Mouse (Mus musculus): ENCODE measurements at regions not wholly inside any gene's neighbourhood (a gene's known extent, or its start where the extent isn't known, plus 50 kb on each side); places are given as distances from the start of the nearest gene placed in this dataset.

GRCm38 (mm10) chr2:167826922-167827703 is 104.7 kb upstream of the Ptpn1 start:
- ATAC-seq (replicated peaks; ENCODE audit: low FRiP score, low TSS enrichment, poor library complexity, severe bottlenecking) = no peak

- 0 out of 2 replicates have a peak, but pooled peaks have one; percentile 31 for ATAC-seq (replicated peaks; ENCODE audit: low FRiP score, low TSS enrichment, poor library complexity, severe bottlenecking)
These were observed 108.3 kb upstream of the Ptpn1 start for GRCm38 (mm10) chr2:167823513-167823912.

- ATAC-seq (replicated peaks; ENCODE audit: low FRiP score, low TSS enrichment, poor library complexity, severe bottlenecking) = 0 out of 2 replicates have a peak, but pooled peaks have one; percentile 27
These were observed 108.8 kb upstream of the Ptpn1 start for GRCm38 (mm10) chr2:167823044-167823443.

GRCm38 (mm10) chr2:167821186-167821585 is 110.7 kb upstream of the Ptpn1 start:
- no peak for ATAC-seq (replicated peaks; ENCODE audit: low FRiP score, low TSS enrichment, poor library complexity, severe bottlenecking)

- no peak for ATAC-seq (replicated peaks; ENCODE audit: low FRiP score, low TSS enrichment, poor library complexity, severe bottlenecking)
These were observed 113.1 kb upstream of the Ptpn1 start for GRCm38 (mm10) chr2:167818799-167819198.

GRCm38 (mm10) chr2:167817030-167817429 is 114.8 kb upstream of the Ptpn1 start:
- ATAC-seq (replicated peaks; ENCODE audit: low FRiP score, low TSS enrichment, poor library complexity, severe bottlenecking) = no peak

- ATAC-seq (replicated peaks; ENCODE audit: low FRiP score, low TSS enrichment, poor library complexity, severe bottlenecking) = no peak
These were observed 116.7 kb upstream of the Ptpn1 start for GRCm38 (mm10) chr2:167815123-167815522.

GRCm38 (mm10) chr2:167809256-167809655 is 119.6 kb upstream of the Tmem189 start:
- no peak for ATAC-seq (replicated peaks; ENCODE audit: low FRiP score, low TSS enrichment, poor library complexity, severe bottlenecking)

- peak; percentile 81 for ATAC-seq (replicated peaks; ENCODE audit: low FRiP score, low TSS enrichment, poor library complexity, severe bottlenecking)
These were observed 116.1 kb upstream of the Tmem189 start for GRCm38 (mm10) chr2:167805629-167806304.

GRCm38 (mm10) chr2:167804493-167805227 is 115.0 kb upstream of the Tmem189 start:
- no peak for ATAC-seq (replicated peaks; ENCODE audit: low FRiP score, low TSS enrichment, poor library complexity, severe bottlenecking)

- no peak for ATAC-seq (replicated peaks; ENCODE audit: low FRiP score, low TSS enrichment, poor library complexity, severe bottlenecking)
These were observed 112.9 kb upstream of the Tmem189 start for GRCm38 (mm10) chr2:167802494-167802893.

GRCm38 (mm10) chr2:167801389-167801788 is 111.8 kb upstream of the Tmem189 start:
- peak; percentile 25 for ATAC-seq (replicated peaks; ENCODE audit: low FRiP score, low TSS enrichment, poor library complexity, severe bottlenecking)

- no peak for ATAC-seq (replicated peaks; ENCODE audit: low FRiP score, low TSS enrichment, poor library complexity, severe bottlenecking)
These were observed 111.1 kb upstream of the Tmem189 start for GRCm38 (mm10) chr2:167800648-167801245.

GRCm38 (mm10) chr2:167799629-167800387 is 110.2 kb upstream of the Tmem189 start:
- ATAC-seq (replicated peaks; ENCODE audit: low FRiP score, low TSS enrichment, poor library complexity, severe bottlenecking) = no peak

GRCm38 (mm10) chr2:167798969-167799513 is 109.4 kb upstream of the Tmem189 start:
- ATAC-seq (replicated peaks; ENCODE audit: low FRiP score, low TSS enrichment, poor library complexity, severe bottlenecking) = no peak

- ATAC-seq (replicated peaks; ENCODE audit: low FRiP score, low TSS enrichment, poor library complexity, severe bottlenecking) = no peak
These were observed 108.6 kb upstream of the Tmem189 start for GRCm38 (mm10) chr2:167798076-167798782.

GRCm38 (mm10) chr2:167795491-167795890 is 105.9 kb upstream of the Tmem189 start:
- ATAC-seq (replicated peaks; ENCODE audit: low FRiP score, low TSS enrichment, poor library complexity, severe bottlenecking) = no peak

- ATAC-seq (replicated peaks; ENCODE audit: low FRiP score, low TSS enrichment, poor library complexity, severe bottlenecking) = no peak
These were observed 104.3 kb upstream of the Tmem189 start for GRCm38 (mm10) chr2:167793916-167794315.

Data from megakaryocyte-erythroid progenitor cell, adult 5-6 weeks (primary cell).